Comparison of ENCODE assay signal across 19 mouse cellular contexts in the genomic region with DNA sequence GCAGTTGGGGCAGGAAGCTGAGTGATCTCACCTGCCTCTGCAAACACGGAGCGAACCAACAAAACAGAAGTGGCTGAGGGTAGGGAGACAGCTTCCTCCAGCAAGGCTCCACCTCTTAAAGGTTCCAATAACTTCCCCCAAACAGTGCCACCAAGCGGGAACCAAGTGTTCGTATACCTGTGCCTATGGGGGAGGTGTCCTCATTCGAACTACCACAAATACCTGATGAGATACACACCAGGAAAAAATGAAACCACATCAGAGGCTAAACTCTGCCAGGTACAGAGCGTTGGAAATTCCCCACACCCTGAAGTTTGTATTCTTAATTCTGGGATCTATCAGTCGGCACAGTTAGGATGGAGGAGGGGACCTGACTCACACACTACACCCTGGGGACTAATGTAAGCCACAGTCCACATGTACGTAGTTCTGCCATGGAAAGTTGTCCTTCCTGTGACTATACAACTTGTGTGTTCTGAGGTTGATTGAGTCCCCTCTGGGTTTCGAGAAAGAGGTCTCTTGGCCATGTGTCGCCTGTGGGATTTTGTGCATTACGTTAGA.
DNase-seq lines count a peak whose midpoint lies in the region; ATAC-seq and TF ChIP-seq lines count a peak whose summit lies in the region.
"Had no signal": no experiment of that assay in that cellular context is flagged by ENCODE, and none has a peak within 500 bp of the region (broad histone marks: within the 10 kb centered on the region; RNA-seq: fewer than 3 reads in every experiment).

No protein-coding gene starts in this region.

- no peak overlapping the region for H3K9ac ChIP-seq in heart, embryonic 16.5 days (ENCODE audit: low read length)
- H3K9ac ChIP-seq: liver, embryonic 13.5 days had no signal

- H3K4me2 ChIP-seq in heart, embryonic 16.5 days (ENCODE audit: low read depth, low read length), result no peak overlapping the region
- H3K4me2 ChIP-seq: liver, embryonic 13.5 days had no signal

- H3K36me3 ChIP-seq in heart, embryonic 16.5 days (ENCODE audit: control insufficient read depth, insufficient read depth), result no peaks in the 10 kb centered on the region
- H3K36me3 ChIP-seq: liver, embryonic 13.5 days had no signal

- H3K4me1 ChIP-seq in heart, embryonic 16.5 days (ENCODE audit: control insufficient read depth, insufficient read depth, low read length), result peaks cover 14% of the 10 kb centered on the region
- no peaks in the 10 kb centered on the region for H3K4me1 ChIP-seq in cerebellum, adult 2 months (ENCODE audit: control insufficient read depth, insufficient read depth, low read length)

- H3K27me3 ChIP-seq in heart, embryonic 16.5 days (ENCODE audit: control insufficient read depth, insufficient read depth, low read length), result no peaks in the 10 kb centered on the region
- H3K27me3 ChIP-seq in cerebellum, adult 2 months (ENCODE audit: control insufficient read depth, insufficient read depth, low read length), result no peaks in the 10 kb centered on the region
- H3K27me3 ChIP-seq: liver, embryonic 13.5 days had no signal

- WGBS in heart, embryonic 16.5 days, result 82% methylated on average over 11 of the region's 11 CpGs
- WGBS in cerebellum, adult 2 months, result 89% methylated on average over 11 of the region's 11 CpGs

- TF ChIP-seq POLR2A in cerebellum, adult 2 months (IDR thresholded peaks at IDR 0.05; ENCODE audit: borderline replicate concordance, insufficient read depth, low read length), result no peak

- H3K9me3 ChIP-seq in heart, embryonic 16.5 days (replicated peaks; ENCODE audit: control insufficient read depth, low read length), result no peaks in the 10 kb centered on the region
- H3K9me3 ChIP-seq: liver, embryonic 13.5 days had no signal

- intact Hi-C loops in heart, postnatal 36 days (cut with DNase I), result no loop called here

- peak overlapping the region; percentile 37; the same call in 1 of the 2 replicates for H3K27ac ChIP-seq in heart, embryonic 16.5 days (ENCODE audit: low read length)
- H3K27ac ChIP-seq in cerebellum, adult 2 months (ENCODE audit: insufficient read depth, low read length), result no peak overlapping the region
- H3K27ac ChIP-seq: heart, adult 2 months; liver, embryonic 13.5 days had no signal

- TF ChIP-seq CTCF in cerebellum, adult 2 months (IDR thresholded peaks at IDR 0.05; ENCODE audit: borderline replicate concordance, insufficient read depth, low read depth, low read length), result no peak

- ATAC-seq in heart, embryonic 16.5 days (replicated peaks; ENCODE audit: extremely low read depth, insufficient read depth, low FRiP score), result no peak
- ATAC-seq in CD4-positive, CD25-positive, alpha-beta regulatory T cell, adult 4 months, result peak; percentile 63
- ATAC-seq in monocyte, adult 5-6 weeks (replicated peaks; ENCODE audit: insufficient number of reproducible peaks, low FRiP score, low TSS enrichment, poor library complexity, severe bottlenecking), result 0 out of 2 replicates have a peak, but pooled peaks have one; percentile 25
- ATAC-seq: forebrain, embryonic 16.5 days; lung, postnatal 0 days had no signal

- H3K4me3 ChIP-seq in heart, embryonic 16.5 days (ENCODE audit: low read length), result no peak overlapping the region
- H3K4me3 ChIP-seq in cerebellum, adult 2 months (replicated peaks; ENCODE audit: insufficient read depth, low read depth, low read length), result no peak overlapping the region
- H3K4me3 ChIP-seq: heart, adult 2 months; liver, embryonic 13.5 days had no signal

- no peak for DNase-seq in heart, postnatal 36 days
- peak; percentile 21 to 39 for DNase-seq in thymus, postnatal 10 days (ENCODE audit: low spot score in 2 of 2)
- no peak for DNase-seq in embryo, embryonic 10 days (ENCODE audit: low spot score)
- DNase-seq in urinary bladder, postnatal 25 days (ENCODE audit: low spot score), result no peak
- DNase-seq in cerebellum, adult 2 months, result no peak
- DNase-seq: adrenal gland, adult 8-10 months; cerebellum, adult 9-11 months; heart, adult 2 months; heart, postnatal 4 days; kidney, adult 9 months; kidney, postnatal 4 days; layer of hippocampus, postnatal 36 days; left cerebral cortex, postnatal 4 days; liver, embryonic 13.5 days had no signal

Comparison
In these comparisons a context has a peak if more than half of its experiments do, and no peak if none do; other contexts are left out.
1. DNase-seq: peak in thymus, postnatal 10 days (2 of 2); none in heart, postnatal 36 days (0 of 2), embryo, embryonic 10 days (single experiment), urinary bladder, postnatal 25 days (single experiment) and cerebellum, adult 2 months (0 of 2).